Mouse (Mus musculus): ENCODE data around the gene Eif2s3y. TPM values are rescaled to one million over a fixed set of nuclear protein-coding genes. Genes with fewer than 3 reads are reported as not detected.
A peak's percentile ranks its signal among the peaks of the same experiment; 100 is the strongest.

Eif2s3y gene
- polyA plus RNA-seq (2016; fragmentation: Nextera tagmentation; extraction: Ambion mirVana), result 20.0 and 27.6 TPM in 2 replicates

DNA sequence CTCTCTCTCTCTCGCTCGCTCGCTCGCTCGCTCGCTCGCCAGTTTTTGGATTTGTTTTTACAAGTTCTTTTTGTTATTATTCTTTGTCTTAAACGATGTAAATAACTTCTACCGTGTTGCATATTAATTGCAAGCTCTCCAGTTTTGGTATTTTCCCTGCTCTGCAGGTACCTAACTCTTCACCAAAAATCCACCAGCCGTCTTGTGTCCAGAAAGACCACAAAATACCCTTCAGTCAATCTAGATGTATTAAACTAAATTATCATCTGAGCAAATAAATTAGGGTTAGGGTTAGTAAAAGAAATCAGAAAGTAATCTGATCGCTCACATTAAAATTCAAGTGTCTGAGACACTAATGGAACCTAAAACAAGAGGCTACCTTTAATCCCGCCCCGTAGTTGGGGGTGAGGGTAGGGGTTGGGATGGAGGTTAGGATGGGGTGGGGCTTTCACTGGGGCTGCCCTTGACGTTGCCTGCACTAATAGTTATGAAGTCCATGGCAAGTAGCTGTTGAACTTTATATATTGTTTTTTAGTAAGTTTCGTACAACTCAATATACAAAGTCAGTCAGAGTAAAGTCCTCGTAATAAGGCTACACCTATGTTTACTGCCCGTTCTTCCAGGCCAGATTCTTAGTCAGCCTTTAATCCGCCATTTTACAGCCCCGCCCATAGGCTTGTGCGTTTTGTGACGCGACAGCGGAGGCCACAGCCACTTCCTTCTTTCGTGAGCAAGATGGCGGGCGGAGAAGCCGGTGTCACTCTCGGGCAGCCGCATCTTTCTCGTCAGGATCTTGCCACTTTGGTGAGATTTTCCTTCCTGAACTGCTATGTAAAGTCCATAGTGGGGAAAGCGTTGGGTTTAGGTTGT, at the start of gene Eif2s3y:
Eif2s3y (plus strand) TSS at position 662 of the 870 bp plus-strand sequence.
- H3K9me3 ChIP-seq, result no peaks in the 10 kb centered on the region
- no peaks in the 10 kb centered on the region for H3K27me3 ChIP-seq (replicated peaks; ENCODE audit: low read depth, poor library complexity, severe bottlenecking)
- H3K36me3 ChIP-seq (replicated peaks), result no peaks in the 10 kb centered on the region
- WGBS, result 29% methylated on average over 31 of the region's 31 CpGs
- peak within 1 kb of the TSS; percentile 57 for H3K27ac ChIP-seq (replicated peaks)
- H3K4me3 ChIP-seq, result peak within 1 kb of the TSS; percentile 50
- peak; percentile 53 for DNase-seq (ENCODE audit: low spot score)
- no peaks in the 10 kb centered on the region for H3K4me1 ChIP-seq

Small RNAs within 50 kb of the gene (microRNA-seq; reads per million reads assigned to microRNA genes)
- not detected for gene Gm47281

Other genes with a start within 250 kb of the Eif2s3y start
- gene Zfy1, start 213.1 kb upstream of the Eif2s3y start, polyA plus RNA-seq (2016; fragmentation: Nextera tagmentation; extraction: Ambion mirVana), result not detected in 2 replicates
- gene Uba1y, start 191.9 kb upstream of the Eif2s3y start, polyA plus RNA-seq (2016; fragmentation: Nextera tagmentation; extraction: Ambion mirVana), result not detected in 2 replicates
- gene Kdm5d, start 112.8 kb upstream of the Eif2s3y start, polyA plus RNA-seq (2016; fragmentation: Nextera tagmentation; extraction: Ambion mirVana), result 10.4 and 13.8 TPM in 2 replicates
- 12.8 and 16.4 TPM in 2 replicates for gene Uty, start 235.2 kb downstream of the Eif2s3y start, polyA plus RNA-seq (2016; fragmentation: Nextera tagmentation; extraction: Ambion mirVana)

Measured in embryonic facial prominence, embryonic 10.5 days (tissue).